Mouse (Mus musculus) left cerebral cortex, adult 11 months (tissue): ENCODE data around the gene Gm49333.
A peak's percentile ranks its signal among the peaks of the same experiment; 100 is the strongest.
"Not testable (repeated sequence)": the region's sequence is repeated elsewhere in the genome, so short reads cannot be mapped to it uniquely, and the experiment has no call there.

Experiments used
- DNase-seq: peaks from one replicate; pipeline ENCODE4 v3.0.0; 2022; ENCODE audit warnings: low spot score

Gene Gm49333

DNA sequence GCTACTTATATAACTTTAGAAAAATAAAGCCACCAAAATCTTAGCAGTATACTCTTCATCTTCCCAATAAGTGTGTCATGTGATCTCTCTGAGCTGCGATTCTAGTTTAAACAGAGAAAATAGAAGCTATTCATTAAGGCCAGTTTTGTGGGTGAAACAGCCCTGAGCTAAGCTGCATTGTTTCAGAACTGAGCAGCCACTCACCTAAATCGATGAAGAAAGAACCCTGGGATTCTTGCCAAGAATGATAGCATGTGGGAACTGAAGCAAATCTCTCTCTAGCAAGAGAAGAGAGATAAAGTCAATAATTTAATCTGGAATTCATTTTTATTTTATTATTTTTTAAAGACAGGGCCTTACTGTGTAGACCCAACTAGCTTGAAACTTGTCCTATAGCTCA is 11.8 kb downstream of the Gm49333 start:
- no peak for DNase-seq

DNA sequence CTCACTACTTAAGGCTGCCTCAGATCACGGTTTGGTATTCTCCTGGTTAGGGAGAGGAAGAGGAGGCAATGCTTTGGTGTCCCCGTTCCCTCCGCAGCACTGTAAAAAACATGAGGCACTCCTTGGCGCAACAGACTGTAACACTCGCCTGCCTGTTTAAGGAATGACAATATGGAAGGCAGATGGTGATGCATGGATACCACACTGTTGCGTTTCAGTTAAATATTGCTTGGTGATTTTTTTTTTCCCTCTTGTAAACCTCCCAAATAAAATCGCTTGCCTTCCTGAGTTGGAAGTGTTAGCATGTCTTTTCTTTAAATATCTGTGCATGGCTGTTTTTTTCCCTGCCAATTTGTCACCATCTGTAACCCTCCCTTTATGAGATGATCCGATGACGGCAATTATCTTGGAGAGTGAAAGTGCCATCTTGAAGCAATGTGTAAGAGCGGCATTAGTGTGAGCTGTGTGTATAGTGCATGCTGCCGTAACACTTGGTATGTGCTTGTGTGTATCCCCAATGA is 17.5 kb downstream of the Gm49333 start:
- DNase-seq = no peak

DNA sequence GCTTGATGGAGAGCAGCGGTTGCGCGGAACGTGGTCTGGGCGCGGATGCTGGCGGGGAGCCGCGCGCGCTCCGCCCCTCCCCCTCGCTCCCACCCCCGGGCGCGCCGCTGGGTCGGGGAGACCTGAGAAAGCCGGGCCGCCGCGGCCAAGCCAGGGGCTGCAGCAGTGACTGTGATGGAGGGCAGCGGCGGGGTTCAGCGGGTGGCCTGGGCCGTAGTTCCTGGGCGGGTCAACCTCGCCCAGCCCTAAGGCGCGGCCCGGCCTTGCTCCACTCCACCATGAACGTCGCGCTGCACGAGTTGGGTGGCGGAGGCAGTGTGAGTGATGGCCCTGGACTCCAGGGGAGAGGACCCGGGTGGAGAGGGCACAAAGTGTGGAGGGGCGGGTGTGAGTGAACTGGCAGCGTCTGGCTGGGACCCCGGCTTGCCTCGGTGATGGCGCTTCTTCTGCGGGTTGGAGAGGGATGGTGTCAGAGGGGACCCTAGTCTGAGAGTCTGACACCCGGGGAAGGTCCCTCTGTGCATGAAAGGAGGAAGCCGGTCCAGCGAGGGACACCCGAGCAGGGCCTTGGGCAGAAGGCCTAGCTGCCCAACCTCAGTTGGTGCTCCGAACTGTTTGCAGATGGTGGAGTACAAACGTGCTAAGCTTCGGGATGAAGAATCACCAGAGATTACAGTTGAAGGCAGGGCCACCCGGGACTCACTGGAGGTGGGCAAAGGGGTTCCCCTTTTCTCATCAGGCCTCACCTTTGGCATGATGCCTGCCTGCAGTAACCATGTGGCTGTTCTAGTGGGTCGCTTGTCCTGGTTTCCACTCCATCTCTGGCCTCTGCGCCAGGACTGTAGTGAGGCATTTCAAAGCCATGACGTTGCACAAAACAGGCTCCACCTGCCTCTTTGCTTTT is 18.6 kb downstream of the Gm49333 start, which contains the start of gene Ece2:
TSS of gene Ece2 (plus strand) at position 98 of the 904 bp plus-strand sequence.
- DNase-seq = no peak

DNA sequence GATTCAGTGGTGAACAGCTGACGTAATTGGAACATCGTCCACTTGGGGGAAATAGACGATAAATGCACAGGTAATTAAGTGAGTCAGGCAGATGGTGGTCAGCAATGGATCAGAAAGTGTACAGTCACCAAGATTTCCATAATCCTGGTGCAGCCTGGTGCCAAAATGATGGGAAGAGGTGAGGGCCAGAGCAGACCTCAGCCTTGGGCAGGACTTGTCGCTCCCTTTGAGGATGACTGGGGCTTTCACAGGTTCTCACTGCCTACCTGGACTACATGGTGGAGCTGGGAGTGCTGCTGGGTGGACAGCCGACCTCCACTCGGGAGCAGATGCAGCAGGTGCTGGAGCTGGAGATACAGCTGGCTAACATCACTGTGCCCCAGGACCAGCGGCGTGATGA is 26.0 kb downstream of the Gm49333 start:
- DNase-seq = no peak

DNA sequence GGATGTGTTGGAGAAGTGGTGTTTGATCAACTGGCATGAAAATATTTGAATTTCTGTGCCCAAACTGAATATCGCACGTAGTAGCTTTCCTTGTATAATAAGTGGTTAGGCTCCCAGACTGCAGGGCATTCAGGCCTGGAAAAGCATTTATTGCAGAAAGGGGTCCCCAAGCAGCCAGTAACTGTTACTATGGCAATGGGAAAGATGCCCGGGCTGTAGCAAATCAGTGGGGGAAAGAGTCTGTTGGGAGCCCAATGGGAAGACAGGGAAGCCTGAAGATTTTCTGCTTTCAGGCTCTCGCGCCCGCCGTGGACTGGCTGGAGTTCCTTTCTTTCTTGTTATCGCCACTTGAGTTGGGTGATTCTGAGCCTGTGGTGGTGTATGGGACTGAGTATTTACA is 27.0 kb downstream of the Gm49333 start:
- DNase-seq = no peak

DNA sequence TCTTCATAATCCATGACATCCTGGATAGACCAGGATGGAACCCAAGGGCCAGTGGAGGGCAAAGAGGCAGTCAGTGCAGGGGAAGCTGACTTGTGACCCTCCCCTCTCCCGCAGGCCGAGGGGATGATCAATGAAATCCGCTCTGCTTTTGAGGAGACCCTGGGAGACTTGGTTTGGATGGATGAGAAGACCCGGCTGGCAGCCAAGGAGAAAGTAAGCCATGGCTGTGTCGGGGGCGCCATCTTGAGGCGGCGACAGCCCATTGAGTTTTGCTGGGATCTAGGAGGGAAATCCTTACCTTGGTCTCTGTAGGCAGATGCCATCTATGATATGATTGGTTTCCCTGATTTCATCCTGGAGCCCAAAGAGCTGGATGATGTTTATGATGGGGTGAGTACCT is 30.8 kb downstream of the Gm49333 start:
- no peak for DNase-seq

DNA sequence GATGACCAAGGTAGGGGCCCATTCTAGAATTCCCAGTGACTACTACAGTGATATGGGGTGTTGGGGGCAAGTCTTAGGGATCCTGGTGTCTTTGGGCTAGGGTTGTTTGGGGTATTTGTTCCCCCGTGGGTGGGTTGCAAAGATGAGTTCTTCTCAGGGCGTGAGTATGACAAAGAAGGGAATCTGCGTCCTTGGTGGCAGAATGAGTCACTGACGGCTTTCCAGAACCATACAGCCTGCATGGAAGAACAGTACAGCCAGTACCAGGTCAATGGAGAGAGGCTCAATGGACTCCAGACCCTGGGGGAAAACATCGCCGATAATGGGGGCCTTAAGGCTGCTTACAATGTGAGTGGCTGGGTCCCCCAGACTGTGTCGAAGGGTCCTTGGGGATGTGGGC is 32.5 kb downstream of the Gm49333 start:
- no peak for DNase-seq

DNA sequence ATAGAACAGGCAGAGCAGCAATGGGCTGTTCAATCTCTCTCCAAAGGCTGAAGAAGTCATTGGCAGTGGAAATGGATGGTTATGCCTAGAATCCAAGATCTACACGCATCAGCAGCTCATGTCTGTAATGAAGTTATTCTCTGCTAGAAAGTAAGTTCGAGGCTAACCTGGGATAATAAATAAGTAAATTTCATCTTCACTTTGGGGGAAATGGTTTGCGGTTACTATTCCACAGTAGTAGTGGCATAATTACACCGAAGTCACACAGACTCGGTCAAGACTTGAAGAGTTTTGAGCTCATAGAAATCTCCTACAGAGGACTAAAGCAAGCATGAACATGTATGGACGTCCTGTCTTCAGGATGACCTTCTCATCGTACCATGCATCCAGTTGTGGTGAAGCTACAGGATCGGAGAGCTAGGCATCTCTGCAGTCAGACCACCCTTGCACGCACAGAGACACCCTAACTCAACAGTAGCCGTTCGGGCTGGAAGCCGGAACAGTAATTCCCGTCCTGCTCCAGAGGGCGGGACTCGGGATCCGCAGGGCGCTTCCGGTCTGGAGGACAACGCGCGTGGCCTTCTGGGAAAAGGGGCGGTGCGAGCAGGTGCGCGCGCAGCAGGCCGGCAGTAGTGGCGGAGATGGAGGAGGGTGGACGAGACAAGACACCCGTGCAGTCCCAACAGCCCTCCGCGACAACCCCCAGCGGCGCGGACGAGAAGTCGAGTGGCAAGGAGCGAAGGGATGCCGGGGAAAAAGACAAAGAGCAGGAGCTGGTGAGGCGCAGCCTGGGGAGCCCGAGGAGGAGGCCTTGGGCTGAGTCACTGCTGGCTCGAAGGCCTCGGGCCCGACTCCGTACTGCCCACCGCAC is 39.9 kb downstream of the Gm49333 start, which contains the start of gene Psmd2:
TSS of gene Psmd2 (plus strand) at position 577 of the 871 bp plus-strand sequence.
- DNase-seq = peak; percentile 91

DNA sequence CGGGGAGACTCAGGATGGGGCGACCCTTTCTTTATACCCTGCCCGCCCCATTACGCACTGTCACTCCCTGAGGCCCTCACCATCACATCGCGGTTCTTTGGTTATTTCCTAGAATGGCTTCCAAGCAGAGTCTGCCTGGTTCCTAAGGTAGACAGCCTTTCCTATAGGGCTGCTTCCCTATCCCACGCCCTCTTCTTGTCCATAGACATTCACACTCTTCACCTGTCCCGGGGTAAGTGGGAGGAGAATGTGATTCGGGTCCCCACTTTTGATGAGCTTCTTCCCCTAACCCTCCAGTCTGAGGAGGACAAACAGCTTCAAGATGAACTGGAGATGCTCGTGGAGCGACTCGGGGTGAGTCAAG is 40.5 kb downstream of the Gm49333 start:
- DNase-seq = no peak

DNA sequence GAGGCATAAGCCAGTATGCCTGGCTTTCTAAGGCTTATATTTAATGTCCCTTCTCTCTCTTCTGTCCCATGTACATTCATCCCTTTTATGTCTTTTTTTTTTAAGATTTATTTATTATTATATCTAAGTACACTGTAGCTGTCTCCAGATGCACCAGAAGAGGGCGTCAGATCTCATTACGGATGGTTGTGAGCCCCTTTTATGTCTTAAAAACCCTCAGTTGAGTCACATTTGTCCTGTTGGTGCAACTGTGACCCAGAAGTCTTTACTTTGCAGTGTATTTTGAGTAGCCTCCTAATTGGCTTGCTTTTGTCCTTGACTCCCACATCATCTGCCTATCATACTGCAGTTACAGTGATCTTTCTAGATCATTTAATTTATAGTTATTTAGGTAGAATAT is 41.9 kb downstream of the Gm49333 start:
- no peak for DNase-seq

DNA sequence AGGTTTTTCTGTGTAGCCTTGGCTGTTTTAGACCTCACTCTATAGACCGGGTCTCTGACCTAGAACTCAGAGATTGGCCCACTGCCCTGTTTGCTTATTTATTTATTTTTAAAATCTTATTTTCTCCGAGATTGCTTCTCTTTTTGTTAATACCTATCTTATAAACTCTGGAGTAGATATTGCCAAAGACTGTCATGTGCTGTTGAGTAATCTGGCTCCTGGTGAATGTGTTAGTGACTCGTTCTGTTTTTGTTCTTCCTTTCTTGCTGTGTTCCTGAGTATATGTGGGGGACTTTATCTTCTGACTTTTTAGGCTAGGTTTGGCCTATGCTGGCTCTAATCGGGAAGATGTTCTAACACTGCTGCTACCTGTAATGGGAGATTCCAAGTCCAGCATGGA is 46.3 kb downstream of the Gm49333 start:
- no peak for DNase-seq

DNA sequence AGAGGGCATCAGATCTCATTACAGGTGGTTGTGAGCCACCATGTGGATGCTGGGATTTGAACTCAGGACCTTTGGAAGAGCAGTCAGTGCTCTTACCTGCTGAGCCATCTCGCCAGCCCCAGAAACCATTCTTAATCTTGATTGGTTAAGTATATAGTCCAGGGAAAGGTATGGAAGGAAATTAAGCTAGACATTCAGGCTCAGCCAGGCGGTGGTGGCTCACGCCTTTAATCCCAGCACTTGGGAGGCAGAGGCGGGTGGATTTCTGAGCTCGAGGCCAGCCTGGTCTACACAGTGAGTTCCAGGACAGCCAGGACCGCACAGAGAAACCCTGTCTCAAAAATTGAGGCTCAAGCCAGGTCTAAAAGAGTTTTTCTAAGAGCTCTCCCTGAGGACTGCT is 56.6 kb downstream of the Gm49333 start, which contains the start of gene Eif4g1:
TSS of gene Eif4g1 (plus strand) at position 301 of the 400 bp plus-strand sequence.
- DNase-seq = not testable (repeated sequence)

DNA sequence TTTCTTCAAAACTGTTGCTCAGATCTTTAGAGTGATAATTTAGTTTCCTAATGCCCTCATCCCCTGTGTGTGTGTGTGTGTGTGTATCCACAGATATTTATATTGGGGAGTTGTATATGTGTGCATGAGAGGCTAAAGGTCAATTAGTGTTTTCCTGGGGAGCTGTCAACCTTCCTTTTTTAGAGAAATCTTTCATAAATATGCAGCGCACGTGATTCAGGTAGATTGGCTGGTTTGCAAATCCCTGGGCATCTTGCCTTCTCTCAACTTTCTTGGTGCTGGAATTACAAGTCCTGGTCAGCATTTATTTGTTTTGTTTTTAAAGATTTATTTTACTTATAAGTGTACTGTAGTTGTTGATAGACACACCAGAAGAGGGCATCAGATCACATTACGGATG is 58.9 kb downstream of the Gm49333 start:
- DNase-seq = no peak

DNA sequence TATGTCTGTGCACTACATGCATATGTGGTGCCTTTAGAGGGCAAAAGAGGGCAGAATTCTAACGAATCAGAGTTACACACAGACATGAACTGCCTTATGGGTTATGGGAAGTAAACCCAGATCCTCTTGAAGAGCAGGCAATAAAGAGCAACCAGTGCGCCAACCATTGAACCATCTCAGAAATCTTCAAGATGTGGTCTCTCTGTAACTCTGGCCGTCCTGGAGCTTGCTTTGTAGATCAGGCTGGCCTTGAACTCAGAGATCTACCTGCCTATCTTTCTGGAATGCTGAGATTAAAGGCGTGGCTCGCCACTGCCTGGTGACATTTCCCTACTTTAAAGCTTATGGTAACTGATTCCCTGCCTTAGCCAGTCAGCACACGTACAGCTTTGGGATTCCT is 60.5 kb downstream of the Gm49333 start:
- no peak for DNase-seq

DNA sequence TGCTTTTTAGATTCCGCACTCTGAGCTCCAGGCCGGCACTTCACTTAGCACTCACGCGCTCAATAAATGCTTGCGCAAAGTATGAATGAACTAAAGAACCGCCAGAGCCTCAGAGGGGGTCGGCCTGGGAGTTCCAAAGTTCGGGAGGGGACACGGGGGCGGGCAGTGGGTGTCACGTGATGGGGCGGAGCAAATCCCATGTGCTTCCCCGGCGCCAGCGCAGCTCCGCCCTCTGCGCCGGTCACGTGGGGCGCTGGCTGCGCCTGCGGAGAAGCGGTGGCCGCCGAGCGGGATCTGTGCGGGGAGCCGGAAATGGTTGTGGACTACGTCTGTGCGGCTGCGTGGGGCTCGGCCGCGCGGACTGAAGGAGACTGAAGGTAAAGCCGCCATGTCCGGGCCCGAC is 61.1 kb downstream of the Gm49333 start:
- DNase-seq = peak; percentile 95

DNA sequence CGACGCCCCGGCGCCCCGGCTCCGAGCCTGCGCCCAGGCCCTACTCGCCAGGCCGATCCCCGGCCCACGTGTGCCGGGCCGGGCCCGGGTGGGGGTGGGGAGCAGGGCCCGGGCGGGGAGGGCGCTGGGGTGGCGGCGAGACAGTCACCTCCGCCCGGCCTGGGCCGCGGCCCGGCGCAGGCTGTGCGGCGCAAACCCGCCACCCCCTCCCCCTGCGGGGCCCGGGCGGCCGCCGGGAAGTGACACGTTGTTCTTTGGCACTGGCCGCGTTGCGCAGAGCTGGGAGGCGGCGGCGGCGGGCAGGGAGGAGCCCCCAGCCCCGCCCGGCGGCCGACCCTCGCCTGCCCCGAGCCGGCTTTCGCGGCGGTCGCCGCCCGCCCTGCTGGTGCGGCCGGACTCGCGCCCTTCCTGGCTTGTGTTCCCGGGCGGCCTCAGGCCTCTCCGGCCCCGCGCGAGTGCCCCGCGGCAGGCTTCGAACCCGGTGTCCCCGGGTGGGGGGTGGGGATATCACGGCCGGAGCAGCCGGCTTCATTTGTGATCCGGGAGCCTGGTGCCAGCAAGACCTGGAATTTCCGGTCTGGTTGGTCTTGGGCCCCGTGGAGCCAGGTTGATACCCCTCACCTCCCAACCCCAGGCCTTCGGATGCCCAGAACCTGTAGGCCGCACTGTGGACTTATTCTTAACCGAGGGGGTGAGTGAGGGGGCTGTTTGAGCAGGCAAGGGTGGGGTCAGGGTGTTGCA is 61.7 kb downstream of the Gm49333 start:
- no peak for DNase-seq

DNA sequence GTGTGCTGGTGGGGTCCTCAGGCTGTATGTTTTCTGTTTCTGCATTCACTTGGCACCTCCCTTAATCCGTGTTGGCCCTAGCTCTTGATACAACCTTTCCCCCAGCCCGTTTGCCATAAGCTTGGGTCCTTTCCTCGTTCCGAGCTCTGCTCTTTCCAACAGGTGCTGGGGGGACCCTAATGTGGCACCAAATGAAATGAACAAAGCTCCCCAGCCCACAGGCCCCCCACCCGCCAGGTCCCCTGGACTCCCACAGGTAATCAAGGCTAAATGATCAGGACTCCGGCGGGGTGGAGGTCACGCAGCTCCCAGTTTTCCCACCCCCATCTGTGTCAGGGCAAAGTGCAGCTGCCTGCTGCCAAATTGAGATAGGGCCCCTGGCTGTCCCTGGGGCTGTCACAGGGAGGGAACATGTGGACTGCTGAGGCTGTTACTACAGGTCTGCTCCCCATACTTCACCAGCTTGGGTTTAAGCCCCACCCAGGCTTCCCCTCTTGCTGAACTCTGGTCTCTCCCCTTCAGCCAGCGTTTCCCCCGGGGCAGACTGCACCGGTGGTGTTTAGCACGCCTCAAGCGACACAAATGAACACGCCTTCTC is 62.4 kb downstream of the Gm49333 start:
- no peak for DNase-seq

DNA sequence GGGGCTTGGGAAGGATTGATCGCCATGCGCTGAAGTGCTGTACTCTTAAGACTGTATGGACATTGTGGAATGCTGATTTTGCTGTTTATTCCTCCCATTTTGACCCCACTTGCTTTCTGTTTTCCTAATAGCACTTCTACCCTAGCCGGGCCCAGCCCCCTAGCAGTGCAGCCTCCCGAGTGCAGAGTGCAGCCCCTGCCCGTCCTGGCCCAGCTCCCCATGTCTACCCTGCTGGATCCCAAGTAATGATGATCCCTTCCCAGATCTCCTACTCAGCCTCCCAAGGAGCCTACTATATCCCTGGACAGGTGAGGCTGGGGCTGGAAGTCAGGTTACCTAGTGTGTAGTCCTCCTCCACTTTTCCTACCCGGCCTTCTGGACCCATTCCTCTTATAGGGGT is 63.8 kb downstream of the Gm49333 start:
- DNase-seq = no peak

DNA sequence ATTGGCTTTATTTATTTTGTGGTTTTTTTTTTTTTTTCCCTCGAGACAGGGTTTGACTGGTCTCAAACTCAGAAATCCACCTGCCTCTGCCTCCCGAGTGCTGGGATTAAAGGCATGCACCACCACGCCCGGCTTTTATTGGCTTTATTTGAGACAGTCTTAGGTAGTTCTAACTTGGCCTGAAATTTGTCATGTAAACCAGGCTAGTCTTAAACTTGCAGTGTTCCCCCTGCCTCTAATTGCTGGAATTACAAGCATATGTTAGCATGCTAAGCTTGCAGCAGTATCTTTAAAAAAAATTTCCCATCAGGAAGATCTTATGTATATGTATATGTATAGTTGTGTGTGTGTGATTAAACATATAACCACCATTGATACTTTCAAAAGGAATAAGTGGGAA is 65.3 kb downstream of the Gm49333 start:
- DNase-seq = no peak

DNA sequence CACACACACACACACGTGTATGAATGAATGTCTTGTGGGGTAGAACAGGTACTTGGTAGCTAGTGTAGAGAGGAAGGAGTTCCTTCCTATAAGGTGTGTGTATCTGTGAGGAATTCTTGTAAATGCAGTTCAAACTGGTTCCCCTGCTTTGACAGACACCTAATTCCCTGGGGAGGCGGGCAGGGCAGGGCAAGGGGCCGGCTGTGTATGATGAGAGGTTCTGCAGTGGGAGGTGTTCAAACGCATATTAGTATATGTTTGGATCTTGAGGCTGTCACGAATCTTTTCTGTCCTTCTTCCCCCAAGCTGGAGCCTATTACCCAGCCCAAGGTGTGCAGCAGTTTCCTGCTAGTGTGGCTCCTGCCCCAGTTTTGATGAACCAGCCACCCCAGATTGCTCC is 66.0 kb downstream of the Gm49333 start:
- DNase-seq = no peak

DNA sequence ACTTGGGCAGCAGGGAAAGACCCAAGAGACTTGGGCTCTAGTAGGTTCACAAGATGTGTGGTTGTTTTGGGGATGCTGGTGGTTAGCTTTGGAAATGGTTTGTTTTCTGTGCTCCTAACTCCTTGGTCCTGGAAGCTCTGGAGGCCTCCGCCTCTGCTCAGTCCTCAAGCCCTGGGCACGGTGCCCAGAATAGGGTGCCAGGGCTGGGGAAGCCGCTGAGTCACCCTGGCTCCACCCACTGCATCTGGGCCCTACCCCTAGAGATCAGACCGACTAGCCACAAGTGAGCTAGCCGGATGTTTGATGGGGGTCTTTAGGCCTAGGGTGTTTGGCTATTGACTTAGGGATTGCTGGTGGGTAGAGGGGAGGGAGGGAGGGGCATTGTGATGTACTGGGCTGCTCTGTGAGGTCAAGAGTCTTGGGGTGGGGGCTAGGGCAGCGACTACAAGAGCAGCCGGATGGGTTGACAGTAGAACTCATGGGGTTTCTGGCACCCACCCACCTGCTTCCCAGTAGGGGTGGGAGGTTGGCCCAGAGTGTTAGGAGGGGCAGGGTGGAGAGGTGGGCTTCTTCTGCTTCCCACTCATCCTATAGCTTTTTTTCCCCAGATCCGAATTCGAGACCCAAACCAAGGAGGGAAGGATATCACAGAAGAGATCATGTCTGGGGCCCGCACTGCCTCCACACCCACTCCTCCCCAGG is 66.7 kb downstream of the Gm49333 start:
- DNase-seq = peak; percentile 73
